Mouse (Mus musculus): ENCODE measurements around the gene Pou3f3. TPM values are rescaled to one million over a fixed set of nuclear protein-coding genes. Genes with fewer than 3 reads are reported as not detected.

The Pou3f3 gene
- polyA plus RNA-seq, 1 experiment: 0.09 TPM

- TF ChIP-seq POLR2A (IDR thresholded peaks at IDR 0.05; ENCODE audit: control insufficient read depth, extremely low read depth, insufficient read depth, low read length, poor library complexity): no peak
- TF ChIP-seq CTCF (IDR thresholded peaks at IDR 0.05; ENCODE audit: borderline replicate concordance, control insufficient read depth, extremely low read depth, insufficient read depth, low read length, poor library complexity): no peak
- Histone ChIP-seq H3K4me1 (replicated peaks; ENCODE audit: control insufficient read depth, insufficient read depth, low read length) (0 out of 2 replicates have a peak, but pooled peaks cover 4% of the 10 kb centered on the region), H3K4me3 (ENCODE audit: control insufficient read depth, insufficient read depth, low read length) (no peak overlapping the region), H3K36me3 (ENCODE audit: control insufficient read depth, insufficient read depth, low read length) (no peaks in the 10 kb centered on the region), H3K27me3 (ENCODE audit: control insufficient read depth, insufficient read depth, low read length) (peaks cover 42% of the 10 kb centered on the region), H3K27ac (ENCODE audit: control insufficient read depth, insufficient read depth, low read length) (no peak overlapping the region)
- 5% methylated on average over 57 of the region's 57 CpGs for WGBS
- no peak for DNase-seq
Observed at GRCm38 (mm10) chr1:42698584-42699333, 3.2 kb downstream of the Pou3f3 start.

GRCm38 (mm10) chr1:42699471-42699871 is 3.9 kb downstream of the Pou3f3 start:
- H3K4me3 ChIP-seq (ENCODE audit: control insufficient read depth, insufficient read depth, low read length): no peak overlapping the region
- no peak for DNase-seq
- WGBS: 10% methylated on average over 19 of the region's 19 CpGs
- H3K27me3 ChIP-seq (ENCODE audit: control insufficient read depth, insufficient read depth, low read length): peaks cover 41% of the 10 kb centered on the region
- H3K36me3 ChIP-seq (ENCODE audit: control insufficient read depth, insufficient read depth, low read length): no peaks in the 10 kb centered on the region
- H3K4me1 ChIP-seq (replicated peaks; ENCODE audit: control insufficient read depth, insufficient read depth, low read length): 0 out of 2 replicates have a peak, but pooled peaks cover 2% of the 10 kb centered on the region
- no peak for TF ChIP-seq POLR2A (IDR thresholded peaks at IDR 0.05; ENCODE audit: control insufficient read depth, extremely low read depth, insufficient read depth, low read length, poor library complexity)
- no peak for TF ChIP-seq CTCF (IDR thresholded peaks at IDR 0.05; ENCODE audit: borderline replicate concordance, control insufficient read depth, extremely low read depth, insufficient read depth, low read length, poor library complexity)
- no peak overlapping the region for H3K27ac ChIP-seq (ENCODE audit: control insufficient read depth, insufficient read depth, low read length)

GRCm38 (mm10) chr1:42700171-42700570 is 4.6 kb downstream of the Pou3f3 start:
- peaks cover 36% of the 10 kb centered on the region for H3K27me3 ChIP-seq (ENCODE audit: control insufficient read depth, insufficient read depth, low read length)
- H3K4me3 ChIP-seq (ENCODE audit: control insufficient read depth, insufficient read depth, low read length): no peak overlapping the region
- no peak overlapping the region for H3K27ac ChIP-seq (ENCODE audit: control insufficient read depth, insufficient read depth, low read length)
- DNase-seq: no peak
- WGBS: 35% methylated on average over 3 of the region's 3 CpGs
- TF ChIP-seq POLR2A (IDR thresholded peaks at IDR 0.05; ENCODE audit: control insufficient read depth, extremely low read depth, insufficient read depth, low read length, poor library complexity): no peak
- TF ChIP-seq CTCF (IDR thresholded peaks at IDR 0.05; ENCODE audit: borderline replicate concordance, control insufficient read depth, extremely low read depth, insufficient read depth, low read length, poor library complexity): no peak
- H3K36me3 ChIP-seq (ENCODE audit: control insufficient read depth, insufficient read depth, low read length): no peaks in the 10 kb centered on the region
- H3K4me1 ChIP-seq (replicated peaks; ENCODE audit: control insufficient read depth, insufficient read depth, low read length): 0 out of 2 replicates have a peak, but pooled peaks cover 2% of the 10 kb centered on the region

GRCm38 (mm10) chr1:42700815-42701214 is 5.2 kb downstream of the Pou3f3 start:
- Histone ChIP-seq H3K36me3 (ENCODE audit: control insufficient read depth, insufficient read depth, low read length) (no peaks in the 10 kb centered on the region), H3K4me1 (replicated peaks; ENCODE audit: control insufficient read depth, insufficient read depth, low read length) (0 out of 2 replicates have a peak, but pooled peaks cover 2% of the 10 kb centered on the region), H3K4me3 (ENCODE audit: control insufficient read depth, insufficient read depth, low read length) (no peak overlapping the region), H3K27ac (ENCODE audit: control insufficient read depth, insufficient read depth, low read length) (no peak overlapping the region), H3K27me3 (ENCODE audit: control insufficient read depth, insufficient read depth, low read length) (peaks cover 40% of the 10 kb centered on the region)
- WGBS: 34% methylated on average over 1 of the region's 1 CpGs
- no peak for DNase-seq
- no peak for TF ChIP-seq CTCF (IDR thresholded peaks at IDR 0.05; ENCODE audit: borderline replicate concordance, control insufficient read depth, extremely low read depth, insufficient read depth, low read length, poor library complexity)
- no peak for TF ChIP-seq POLR2A (IDR thresholded peaks at IDR 0.05; ENCODE audit: control insufficient read depth, extremely low read depth, insufficient read depth, low read length, poor library complexity)

- DNase-seq: no peak
- Histone ChIP-seq H3K27me3 (ENCODE audit: control insufficient read depth, insufficient read depth, low read length) (peaks cover 32% of the 10 kb centered on the region), H3K27ac (ENCODE audit: control insufficient read depth, insufficient read depth, low read length) (no peak overlapping the region), H3K4me1 (replicated peaks; ENCODE audit: control insufficient read depth, insufficient read depth, low read length) (0 out of 2 replicates have a peak, but pooled peaks cover 2% of the 10 kb centered on the region), H3K36me3 (ENCODE audit: control insufficient read depth, insufficient read depth, low read length) (no peaks in the 10 kb centered on the region), H3K4me3 (ENCODE audit: control insufficient read depth, insufficient read depth, low read length) (no peak overlapping the region)
- TF ChIP-seq POLR2A (IDR thresholded peaks at IDR 0.05; ENCODE audit: control insufficient read depth, extremely low read depth, insufficient read depth, low read length, poor library complexity): no peak
- TF ChIP-seq CTCF (IDR thresholded peaks at IDR 0.05; ENCODE audit: borderline replicate concordance, control insufficient read depth, extremely low read depth, insufficient read depth, low read length, poor library complexity): no peak
- WGBS: 26% methylated on average over 5 of the region's 5 CpGs
Observed at GRCm38 (mm10) chr1:42701833-42702611, 6.5 kb downstream of the Pou3f3 start.

- H3K27ac ChIP-seq (ENCODE audit: control insufficient read depth, insufficient read depth, low read length): no peak overlapping the region
- 5% methylated on average over 9 of the region's 9 CpGs for WGBS
- DNase-seq: no peak
- H3K27me3 ChIP-seq (ENCODE audit: control insufficient read depth, insufficient read depth, low read length): peaks cover 27% of the 10 kb centered on the region
- TF ChIP-seq POLR2A (IDR thresholded peaks at IDR 0.05; ENCODE audit: control insufficient read depth, extremely low read depth, insufficient read depth, low read length, poor library complexity) (no peak), CTCF (IDR thresholded peaks at IDR 0.05; ENCODE audit: borderline replicate concordance, control insufficient read depth, extremely low read depth, insufficient read depth, low read length, poor library complexity) (no peak)
- H3K4me1 ChIP-seq (replicated peaks; ENCODE audit: control insufficient read depth, insufficient read depth, low read length): 0 out of 2 replicates have a peak, but pooled peaks cover 2% of the 10 kb centered on the region
- H3K4me3 ChIP-seq (ENCODE audit: control insufficient read depth, insufficient read depth, low read length): no peak overlapping the region
- H3K36me3 ChIP-seq (ENCODE audit: control insufficient read depth, insufficient read depth, low read length): no peaks in the 10 kb centered on the region
Observed at GRCm38 (mm10) chr1:42702984-42703383, 7.4 kb downstream of the Pou3f3 start.
